Mouse (Mus musculus) MEL (cell line): ENCODE results near the gene Nsrp1. TPM values are rescaled to one million over a fixed set of nuclear protein-coding genes. Genes with fewer than 3 reads are reported as not detected.

ENCODE experiments used
- DNase-seq: peaks from one replicate; pipeline ENCODE4 v3.0.0; 2011; ENCODE audit warnings: low read depth, low spot score
- H3K27ac ChIP-seq: 2 replicates; pipeline ENCODE4 v1.5.1; 2012; ENCODE audit warnings: low read depth, mild to moderate bottlenecking, control low read depth, low read length, moderate library complexity; ENCODE audit not compliant: control insufficient read depth
- H3K27me3 ChIP-seq, 2 experiments: fragments of 150-350 bp in 1 of 2; sonication (generic) in 1 of 2; 2 replicates each; pipeline ENCODE4 v1.6.1; 2012; ENCODE audit warnings: low read length in 2 of 2, mild to moderate bottlenecking in 2 of 2, improper control_type of control experiment in 1 of 2, moderate library complexity in 1 of 2; ENCODE audit not compliant: insufficient read depth in 2 of 2, control insufficient read depth in 1 of 2
- H3K36me3 ChIP-seq, 2 experiments: 2 replicates each; pipeline ENCODE4 v1.6.1; 2012 to 2014; ENCODE audit warnings: low read length in 2 of 2, improper control_type of control experiment in 1 of 2, inconsistent platforms in 1 of 2, mild to moderate bottlenecking in 1 of 2; ENCODE audit not compliant: insufficient read depth in 2 of 2, control insufficient read depth in 1 of 2
- H3K4me1 ChIP-seq, 2 experiments: fragments of 150-350 bp in 1 of 2; sonication (generic) in 1 of 2; 2 replicates each; pipeline ENCODE4 v1.6.1; 2012; ENCODE audit warnings: low read length in 2 of 2, improper control_type of control experiment in 1 of 2, mild to moderate bottlenecking in 1 of 2; ENCODE audit not compliant: insufficient read depth in 2 of 2, control insufficient read depth in 1 of 2
- H3K4me3 ChIP-seq, 2 experiments: fragments of 150-350 bp in 1 of 2; sonication (generic) in 1 of 2; 2 replicates each; pipeline ENCODE4 v1.5.1; 2012; ENCODE audit warnings: low read depth in 2 of 2, low read length in 2 of 2, mild to moderate bottlenecking in 2 of 2, moderate library complexity in 2 of 2, control low read depth in 1 of 2, improper control_type of control experiment in 1 of 2; ENCODE audit not compliant: control insufficient read depth in 1 of 2, insufficient read depth in 1 of 2
- H3K79me2 ChIP-seq: 2 replicates; pipeline ENCODE4 v1.6.1; 2012; ENCODE audit warnings: mild to moderate bottlenecking, low read length, moderate library complexity; ENCODE audit not compliant: control insufficient read depth, poor library complexity, insufficient read depth
- H3K9ac ChIP-seq: 2 replicates; pipeline ENCODE4 v1.6.1; 2012; ENCODE audit warnings: low read depth, mild to moderate bottlenecking, control low read depth, low read length, moderate library complexity; ENCODE audit not compliant: control insufficient read depth, poor library complexity, severe bottlenecking
- H3K9me3 ChIP-seq: fragments of 150-350 bp; sonication (generic); replicated peaks from 2 replicates; pipeline ENCODE4 v1.6.1; 2012; ENCODE audit warnings: mild to moderate bottlenecking, low read length, improper control_type of control experiment, moderate library complexity; ENCODE audit not compliant: insufficient read depth
- BHLHE40 ChIP-seq: IDR thresholded peaks from 2 replicates; pipeline ENCODE4 v1.6.1; 2012; ENCODE audit warnings: low read depth, mild to moderate bottlenecking, inconsistent platforms, low read length, improper control_type of control experiment, borderline replicate concordance
- ELF1 ChIP-seq: IDR thresholded peaks from 2 replicates; pipeline ENCODE4 v1.6.1; 2014; ENCODE audit warnings: low read depth, mild to moderate bottlenecking, inconsistent platforms, low read length, improper control_type of control experiment, moderate library complexity
- EP300 ChIP-seq, 2 experiments: IDR thresholded peaks; 2 replicates each; pipeline ENCODE4 v1.6.1; 2011; ENCODE audit warnings: improper control_type of control experiment in 2 of 2, low read length in 2 of 2, low read depth in 1 of 2, mild to moderate bottlenecking in 1 of 2
- ETS1 ChIP-seq: IDR thresholded peaks from 2 replicates; pipeline ENCODE4 v1.6.1; 2012; ENCODE audit warnings: low read depth, mild to moderate bottlenecking, inconsistent platforms, low read length, improper control_type of control experiment, moderate library complexity
- KAT2A ChIP-seq: conservative IDR thresholded peaks from 2 replicates; pipeline ENCODE4 v1.6.1; 2012; ENCODE audit warnings: low read depth, low read length, improper control_type of control experiment, inconsistent platforms
- MAFK ChIP-seq: IDR thresholded peaks from 2 replicates; pipeline ENCODE4 v1.6.1; 2011; ENCODE audit warnings: low read depth, mild to moderate bottlenecking, low read length, improper control_type of control experiment, borderline replicate concordance
- MAZ ChIP-seq: IDR thresholded peaks from 2 replicates; pipeline ENCODE4 v1.6.1; 2012; ENCODE audit warnings: low read depth, mild to moderate bottlenecking, inconsistent platforms, low read length, improper control_type of control experiment
- MEF2A ChIP-seq: IDR thresholded peaks from 2 replicates; pipeline ENCODE4 v1.6.1; 2014; ENCODE audit warnings: low read depth, mild to moderate bottlenecking, inconsistent platforms, low read length, improper control_type of control experiment; ENCODE audit not compliant: poor library complexity, insufficient replicate concordance, severe bottlenecking; ENCODE audit errors: extremely low read depth
- MXI1 ChIP-seq: IDR thresholded peaks from 2 replicates; pipeline ENCODE4 v1.6.1; 2011; ENCODE audit warnings: mild to moderate bottlenecking, low read depth, low read length, improper control_type of control experiment
- MYB ChIP-seq: IDR thresholded peaks from 2 replicates; pipeline ENCODE4 v1.6.1; 2011; ENCODE audit warnings: mild to moderate bottlenecking, low read depth, low read length, improper control_type of control experiment
- MYC ChIP-seq: IDR thresholded peaks from 2 replicates; pipeline ENCODE4 v1.6.1; 2011; ENCODE audit warnings: low read depth, mild to moderate bottlenecking, low read length, improper control_type of control experiment, moderate library complexity
- NRF1 ChIP-seq: IDR thresholded peaks from 2 replicates; pipeline ENCODE4 v1.6.1; 2014; ENCODE audit warnings: low read depth, mild to moderate bottlenecking, inconsistent platforms, low read length, improper control_type of control experiment, moderate library complexity; ENCODE audit not compliant: poor library complexity, insufficient read depth, severe bottlenecking
- RAD21 ChIP-seq: IDR thresholded peaks from 2 replicates; pipeline ENCODE4 v1.6.1; 2011; ENCODE audit warnings: mild to moderate bottlenecking, low read depth, low read length, improper control_type of control experiment
- RCOR1 ChIP-seq: IDR thresholded peaks from 2 replicates; pipeline ENCODE4 v1.6.1; 2012; ENCODE audit warnings: low read depth, mild to moderate bottlenecking, inconsistent platforms, low read length, improper control_type of control experiment
- SIN3A ChIP-seq: IDR thresholded peaks from 2 replicates; pipeline ENCODE4 v1.6.1; 2012; ENCODE audit warnings: low read length, improper control_type of control experiment, inconsistent platforms
- SMC3 ChIP-seq: IDR thresholded peaks from 2 replicates; pipeline ENCODE4 v1.6.1; 2011; ENCODE audit warnings: low read depth, low read length, improper control_type of control experiment
- TAL1 ChIP-seq: IDR thresholded peaks from 2 replicates; pipeline ENCODE4 v1.6.1; 2012; ENCODE audit warnings: mild to moderate bottlenecking, inconsistent platforms, low read length, moderate library complexity, mixed read lengths
- TCF12 ChIP-seq: IDR thresholded peaks from 2 replicates; pipeline ENCODE4 v1.6.1; 2014; ENCODE audit warnings: low read depth, mild to moderate bottlenecking, inconsistent platforms, low read length, improper control_type of control experiment, moderate library complexity
- USF2 ChIP-seq, 2 experiments: IDR thresholded peaks; 2 replicates each; pipeline ENCODE4 v1.6.1; 2011 to 2012; ENCODE audit warnings: improper control_type of control experiment in 2 of 2, low read length in 2 of 2, borderline replicate concordance in 1 of 2, inconsistent platforms in 1 of 2, low read depth in 1 of 2, mild to moderate bottlenecking in 1 of 2; ENCODE audit not compliant: insufficient read depth in 1 of 2
- ZMIZ1 ChIP-seq: IDR thresholded peaks from 2 replicates; pipeline ENCODE4 v1.6.1; 2012; ENCODE audit warnings: low read depth, mild to moderate bottlenecking, inconsistent platforms, low read length, improper control_type of control experiment, moderate library complexity
- ZNF384 ChIP-seq: IDR thresholded peaks from 2 replicates; pipeline ENCODE4 v1.6.1; 2012; ENCODE audit warnings: low read depth, mild to moderate bottlenecking, inconsistent platforms, low read length, improper control_type of control experiment
- polyA plus RNA-seq, 2 experiments: library from polyadenylated mRNA; stranded (reverse) in 1 of 2; unstranded in 1 of 2; fragments of >175 nt in 1 of 2; fragments of >200 nt in 1 of 2; gene quantifications; 2 replicates each; pipeline versions ENCODE4 v1.2.1 to v1.2.4; 2012; ENCODE audit warnings: low replicate concordance in 2 of 2, low read depth in 1 of 2; ENCODE audit not compliant: insufficient read length in 2 of 2, insufficient read depth in 1 of 2, missing spikeins in 1 of 2
- total RNA-seq: library from RNA; depleted of rRNA; stranded (reverse); fragments of 300-350 nt; gene quantifications from 2 replicates; pipeline ENCODE4 v1.2.3, GENCODE M21; 2012

Gene Nsrp1
- total and polyA plus RNA-seq, 3 experiments = 21.0 to 140 (median 21.6) TPM

DNA sequence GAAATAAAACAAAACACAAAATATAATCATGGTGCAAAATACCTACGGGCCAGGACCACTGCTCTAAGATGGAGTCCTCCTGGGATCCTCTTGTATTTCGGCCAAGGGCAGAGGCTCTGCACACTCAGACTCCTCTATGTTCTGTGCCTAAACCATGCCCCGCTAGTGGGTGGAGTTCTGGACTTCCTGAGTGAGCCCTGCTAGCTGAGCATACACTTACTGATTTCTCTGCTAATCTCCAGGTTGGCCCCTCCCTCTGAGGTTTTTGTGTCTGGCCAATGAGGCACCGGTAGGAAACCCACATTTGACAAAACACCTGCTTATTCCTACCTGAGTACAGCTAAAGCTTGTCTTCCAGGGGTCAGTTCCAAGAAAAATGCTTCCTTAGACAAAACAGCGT is 77.5 kb downstream of the Nsrp1 start:
- peaks cover 0 to 7% of the 10 kb centered on the region in 2 experiments; a peak in 2 of 4 replicates for H3K36me3 ChIP-seq
- DNase-seq = peak; percentile 70
- no peak overlapping the region for H3K27ac ChIP-seq
- peak in 1 of 2 experiments; percentile 51; a peak in 3 of 4 replicates for TF ChIP-seq EP300 (IDR thresholded peaks at IDR 0.05; ENCODE audit: low read depth in 1 of 2, low read length in 2 of 2)
- no peak for TF ChIP-seq MYC
- 0 out of 2 replicates have a peak, but pooled peaks have one; percentile 27 for TF ChIP-seq RCOR1
- no peak for TF ChIP-seq MYB
- peak; percentile 71; the same call in 1 of the 2 replicates for TF ChIP-seq ZNF384
- TF ChIP-seq MAFK = no peak
- TF ChIP-seq TCF12 = 0 out of 2 replicates have a peak, but pooled peaks have one; percentile 19
- 0 out of 2 replicates have a peak, but pooled peaks have one; percentile 34 for TF ChIP-seq MXI1
- TF ChIP-seq ELF1 = peak; percentile 58; the same call in 1 of the 2 replicates
- no peak for TF ChIP-seq NRF1
- no peak for TF ChIP-seq KAT2A
- no peak overlapping the region for H3K9ac ChIP-seq
- H3K4me3 ChIP-seq = peak overlapping the region in 1 of 2 experiments; percentile 42; a peak in 2 of 4 replicates
- no peaks in the 10 kb centered on the region for H3K9me3 ChIP-seq
- no peaks in the 10 kb centered on the region for H3K79me2 ChIP-seq
- H3K4me1 ChIP-seq = peaks cover 0 to 17% of the 10 kb centered on the region in 2 experiments; a peak in 2 of 4 replicates
- peaks cover 2 to 7% of the 10 kb centered on the region in 2 experiments; a peak in 2 of 4 replicates for H3K27me3 ChIP-seq

- H3K79me2 ChIP-seq = no peaks in the 10 kb centered on the region
- H3K4me3 ChIP-seq = no peak overlapping the region
- peaks cover 0 to 17% of the 10 kb centered on the region in 2 experiments; a peak in 2 of 4 replicates for H3K4me1 ChIP-seq
- peaks cover 0 to 4% of the 10 kb centered on the region in 2 experiments; a peak in 2 of 4 replicates for H3K27me3 ChIP-seq
- H3K27ac ChIP-seq = no peak overlapping the region
- no peak for DNase-seq
- TF ChIP-seq MEF2A (no peak), MAFK (no peak), MAZ (no peak), BHLHE40 (no peak), ETS1 (no peak), EP300 (IDR thresholded peaks at IDR 0.05; ENCODE audit: low read depth in 1 of 2, low read length in 2 of 2) (no peak), USF2 (IDR thresholded peaks at IDR 0.05; ENCODE audit: borderline replicate concordance in 1 of 2, insufficient read depth in 1 of 2, low read depth in 1 of 2, low read length in 2 of 2) (no peak), TAL1 (no peak), SMC3 (no peak), MYB (no peak), ZMIZ1 (no peak), RAD21 (no peak), ELF1 (no peak), SIN3A (no peak), MYC (no peak)
- H3K36me3 ChIP-seq = peaks cover 0 to 7% of the 10 kb centered on the region in 2 experiments; a peak in 2 of 4 replicates
- H3K9me3 ChIP-seq = no peaks in the 10 kb centered on the region
- H3K9ac ChIP-seq = no peak overlapping the region
Measured at GRCm38 (mm10) chr11:76998705-76999226, 79.5 kb downstream of the Nsrp1 start.
